Mouse (Mus musculus) liver, postnatal 0 days (tissue): ENCODE measurements at regions not wholly inside any gene's neighbourhood (a gene's known extent, or its start where the extent isn't known, plus 50 kb on each side); places are given as distances from the start of the nearest gene placed in this dataset.

Source experiments
- CTCF ChIP-seq: sonication (generic); IDR thresholded peaks from 2 replicates; pipeline ENCODE4 v1.5.1; 2016; ENCODE audit warnings: antibody characterized with exemption, low read depth
- EP300 ChIP-seq: IDR thresholded peaks from 2 replicates; pipeline ENCODE4 v1.6.1; 2016; ENCODE audit warnings: antibody characterized with exemption, low read depth, mild to moderate bottlenecking

GRCm38 (mm10) chr3:54049370-54049769 lies 106.5 kb upstream of the Trpc4 start:
- no peak for TF ChIP-seq CTCF
- TF ChIP-seq EP300 = no peak
